ENCODE assay signal across 26 mouse cellular contexts in genomic region chr2:127310246-127310645, GRCm38 (mm10). TPM values are rescaled to one million over a fixed set of nuclear protein-coding genes. Genes with fewer than 3 reads are reported as not detected.
DNase-seq lines count a peak whose midpoint lies in the region; ATAC-seq and TF ChIP-seq lines count a peak whose summit lies in the region.
"Had no signal": no experiment of that assay in that cellular context is flagged by ENCODE, and none has a peak within 500 bp of the region (broad histone marks: within the 10 kb centered on the region; RNA-seq: fewer than 3 reads in every experiment).

No protein-coding gene starts in this region.

- no peak overlapping the region for H3K9ac ChIP-seq in intestine, embryonic 16.5 days (ENCODE audit: low read depth, low read length)
- no peak overlapping the region for H3K9ac ChIP-seq in intestine, postnatal 0 days (ENCODE audit: low read depth, low read length)
- H3K9ac ChIP-seq: embryonic facial prominence, embryonic 12.5 days; heart, embryonic 15.5 days; hindbrain, embryonic 14.5 days had no signal

- intact Hi-C loops in left cerebral cortex, postnatal 25 days (cut with DNase I), result no loop called here

- H3K4me3 ChIP-seq in intestine, embryonic 16.5 days (ENCODE audit: low read length), result no peak overlapping the region
- no peak overlapping the region for H3K4me3 ChIP-seq in intestine, postnatal 0 days (ENCODE audit: low read depth, low read length)
- no peak overlapping the region for H3K4me3 ChIP-seq in kidney, adult 2 months (ENCODE audit: insufficient read depth, low read depth, low read length)
- H3K4me3 ChIP-seq: embryonic facial prominence, embryonic 12.5 days; heart, adult 2 months; heart, embryonic 15.5 days; hindbrain, embryonic 10.5 days had no signal

- 52% methylated on average over 2 of the region's 2 CpGs for WGBS in intestine, embryonic 16.5 days
- 26% methylated on average over 2 of the region's 2 CpGs for WGBS in intestine, postnatal 0 days
- 26% methylated on average over 2 of the region's 2 CpGs for WGBS in large intestine, adult 2 months
- 45% methylated on average over 2 of the region's 2 CpGs for WGBS in kidney, adult 2 months

- no peak overlapping the region for H3K4me2 ChIP-seq in intestine, embryonic 16.5 days (ENCODE audit: low read depth, low read length)
- no peak overlapping the region for H3K4me2 ChIP-seq in intestine, postnatal 0 days (replicated peaks; ENCODE audit: low read depth)
- H3K4me2 ChIP-seq: embryonic facial prominence, embryonic 12.5 days; heart, embryonic 11.5 days; heart, embryonic 15.5 days; hindbrain, embryonic 14.5 days had no signal

- no peak for TF ChIP-seq CTCF in intestine, postnatal 0 days (IDR thresholded peaks at IDR 0.05; ENCODE audit: low read depth)
- TF ChIP-seq CTCF in kidney, adult 2 months (conservative IDR thresholded peaks at IDR 0.05; ENCODE audit: insufficient read depth, insufficient read length, low read depth, low read length), result no peak

- no peaks in the 10 kb centered on the region for H3K4me1 ChIP-seq in intestine, embryonic 16.5 days (ENCODE audit: control insufficient read depth, insufficient read depth, low read length)
- H3K4me1 ChIP-seq in intestine, postnatal 0 days (replicated peaks; ENCODE audit: control insufficient read depth, insufficient read depth, low read length), result no peaks in the 10 kb centered on the region
- no peaks in the 10 kb centered on the region for H3K4me1 ChIP-seq in kidney, adult 2 months (ENCODE audit: control insufficient read depth, insufficient read depth, low read length)
- H3K4me1 ChIP-seq: embryonic facial prominence, embryonic 12.5 days had no signal

- H3K9me3 ChIP-seq in intestine, embryonic 16.5 days (ENCODE audit: control insufficient read depth, low read length), result no peaks in the 10 kb centered on the region
- H3K9me3 ChIP-seq in intestine, postnatal 0 days (ENCODE audit: control insufficient read depth), result no peaks in the 10 kb centered on the region
- H3K9me3 ChIP-seq: embryonic facial prominence, embryonic 12.5 days; hindbrain, embryonic 10.5 days had no signal

- no peak for TF ChIP-seq POLR2A in kidney, adult 2 months (IDR thresholded peaks at IDR 0.05; ENCODE audit: low read depth, low read length)

- H3K27me3 ChIP-seq in intestine, embryonic 16.5 days (replicated peaks; ENCODE audit: control insufficient read depth, insufficient read depth, low read length), result no peaks in the 10 kb centered on the region
- H3K27me3 ChIP-seq in intestine, postnatal 0 days (replicated peaks; ENCODE audit: control insufficient read depth, insufficient read depth, low read length), result no peaks in the 10 kb centered on the region
- no peaks in the 10 kb centered on the region for H3K27me3 ChIP-seq in splenic B cell, adult 2 months (ENCODE audit: control insufficient read depth, insufficient read depth, low read length, poor library complexity, severe bottlenecking)
- H3K27me3 ChIP-seq in kidney, adult 2 months (replicated peaks; ENCODE audit: control insufficient read depth, insufficient read depth, low read length), result no peaks in the 10 kb centered on the region
- H3K27me3 ChIP-seq: embryonic facial prominence, embryonic 12.5 days; heart, embryonic 15.5 days; Patski had no signal

- ATAC-seq in intestine, embryonic 16.5 days, result 0 out of 2 replicates have a peak, but pooled peaks have one; percentile 18
- no peak for ATAC-seq in intestine, postnatal 0 days
- ATAC-seq: forebrain, embryonic 16.5 days; inflammation-experienced regulatory T-cells, adult 6 months; Patski had no signal

- no peak overlapping the region for H3K27ac ChIP-seq in intestine, embryonic 16.5 days (ENCODE audit: low read length)
- H3K27ac ChIP-seq in intestine, postnatal 0 days (ENCODE audit: low read depth, low read length), result no peak overlapping the region
- no peak overlapping the region for H3K27ac ChIP-seq in kidney, adult 2 months (ENCODE audit: insufficient read depth, low read depth, low read length)
- H3K27ac ChIP-seq: embryonic facial prominence, embryonic 12.5 days; heart, adult 2 months; heart, embryonic 15.5 days; hindbrain, embryonic 10.5 days; hindbrain, embryonic 14.5 days had no signal

- DNase-seq in thymus, postnatal 25 days, result peak; percentile 3
- no peak for DNase-seq in thymus, postnatal 36 days
- DNase-seq in large intestine, adult 2 months (ENCODE audit: low read depth, low spot score), result peak; percentile 21
- DNase-seq in splenic B cell, adult 2 months (ENCODE audit: low read depth, low spot score), result peak; percentile 39
- DNase-seq in kidney, adult 2 months, result no peak
- DNase-seq in left cerebral cortex, postnatal 25 days (ENCODE audit: low spot score in 2 of 2), result no peak
- DNase-seq: adrenal gland, adult 2 months; adrenal gland, postnatal 25 days; cerebellum, adult 2 months; cerebellum, postnatal 14 days; gastrocnemius, postnatal 10 days; heart, adult 2 months; heart, postnatal 14 days had no signal

- H3K36me3 ChIP-seq in intestine, embryonic 16.5 days (ENCODE audit: control insufficient read depth, insufficient read depth, low read length), result no peaks in the 10 kb centered on the region
- no peaks in the 10 kb centered on the region for H3K36me3 ChIP-seq in intestine, postnatal 0 days (ENCODE audit: control insufficient read depth, insufficient read depth)
- no peaks in the 10 kb centered on the region for H3K36me3 ChIP-seq in splenic B cell, adult 2 months (ENCODE audit: control insufficient read depth, insufficient read depth, low read length, poor library complexity, severe bottlenecking)
- H3K36me3 ChIP-seq in kidney, adult 2 months (ENCODE audit: control insufficient read depth, insufficient read depth, low read length), result no peaks in the 10 kb centered on the region
- H3K36me3 ChIP-seq: embryonic facial prominence, embryonic 12.5 days; heart, embryonic 15.5 days; hindbrain, embryonic 10.5 days had no signal

RNA-seq across cellular contexts. Expression of gene Dusp2, which starts 25.7 kb away (rescaled TPM):
- 2.1 and 3.5 TPM in 2 replicates for polyA plus RNA-seq in intestine, embryonic 16.5 days (2015; fragmentation: Nextera tagmentation; extraction: Ambion mirVana)
- polyA plus RNA-seq in intestine, postnatal 0 days (2015; fragmentation: Nextera tagmentation; extraction: Ambion mirVana), result 3.7 and 4.4 TPM in 2 replicates
- 8.4 and 8.7 TPM in 2 replicates for polyA plus RNA-seq in large intestine, adult 2 months (2012; rRNA removed)
- polyA plus RNA-seq in kidney, adult 2 months (2012; rRNA removed), result 1.0 and 5.7 TPM in 2 replicates
- 1 to 10 TPM; 2.3 to 2.8 TPM for total RNA-seq in left cerebral cortex, postnatal 25 days (2021)

RNA-seq across cellular contexts. Expression of gene Astl, which starts 28.2 kb away (rescaled TPM):
- not detected in 2 replicates for polyA plus RNA-seq in intestine, embryonic 16.5 days (2015; fragmentation: Nextera tagmentation; extraction: Ambion mirVana)
- not detected in 2 replicates for polyA plus RNA-seq in intestine, postnatal 0 days (2015; fragmentation: Nextera tagmentation; extraction: Ambion mirVana)
- polyA plus RNA-seq in large intestine, adult 2 months (2012; rRNA removed), result not detected in 2 replicates
- not detected in 2 replicates for polyA plus RNA-seq in kidney, adult 2 months (2012; rRNA removed)
- not detected for total RNA-seq in left cerebral cortex, postnatal 25 days (2021)
- total RNA-seq: adrenal gland, adult 2 months; adrenal gland, postnatal 25 days; common myeloid progenitor, adult 5-6 weeks; heart, adult 2 months; heart, postnatal 14 days had no signal
- polyA plus RNA-seq: adrenal gland, adult 2 months; cerebellum, adult 2 months; embryonic facial prominence, embryonic 12.5 days; forebrain, embryonic 11.5 days; forebrain, embryonic 16.5 days; frontal cortex, adult 2 months; heart, adult 2 months; heart, embryonic 11.5 days; heart, embryonic 15.5 days; hindbrain, embryonic 10.5 days; hindbrain, embryonic 14.5 days; Patski had no signal

RNA-seq across cellular contexts. Expression of gene Stard7, which starts 40.2 kb away (rescaled TPM):
- polyA plus RNA-seq in intestine, embryonic 16.5 days (2015; fragmentation: Nextera tagmentation; extraction: Ambion mirVana), result 77.6 and 78.1 TPM in 2 replicates
- polyA plus RNA-seq in intestine, postnatal 0 days (2015; fragmentation: Nextera tagmentation; extraction: Ambion mirVana), result 51.7 and 53.7 TPM in 2 replicates
- polyA plus RNA-seq in large intestine, adult 2 months (2012; rRNA removed), result 35.8 and 43.0 TPM in 2 replicates
- 57.2 and 62.2 TPM in 2 replicates for polyA plus RNA-seq in kidney, adult 2 months (2012; rRNA removed)
- 100 to 1,000 TPM; 108 to 119 TPM for total RNA-seq in left cerebral cortex, postnatal 25 days (2021)

RNA-seq across cellular contexts. Expression of gene Adra2b, which starts 52.8 kb away (rescaled TPM):
- polyA plus RNA-seq in intestine, embryonic 16.5 days (2015; fragmentation: Nextera tagmentation; extraction: Ambion mirVana), result 1.3 and 2.0 TPM in 2 replicates
- polyA plus RNA-seq in intestine, postnatal 0 days (2015; fragmentation: Nextera tagmentation; extraction: Ambion mirVana), result 1.3 and 1.4 TPM in 2 replicates
- 0.71 and 0.91 TPM in 2 replicates for polyA plus RNA-seq in large intestine, adult 2 months (2012; rRNA removed)
- polyA plus RNA-seq in kidney, adult 2 months (2012; rRNA removed), result 64.7 and 68.2 TPM in 2 replicates
- 1 to 10 TPM in 1 of 2 experiments, under 1 TPM in 1; 0.39 to 1.1 TPM for total RNA-seq in left cerebral cortex, postnatal 25 days (2021)
- polyA plus RNA-seq: Patski had no signal

Comparison
In these comparisons a context has a peak if more than half of its experiments do, and no peak if none do; other contexts are left out.
1. DNase-seq: peak in thymus, postnatal 25 days (single experiment), large intestine, adult 2 months (single experiment) and splenic B cell, adult 2 months (single experiment); none in thymus, postnatal 36 days (0 of 2), kidney, adult 2 months (single experiment) and left cerebral cortex, postnatal 25 days (0 of 2).